Comparison of ENCODE assay signal across 1 mouse cellular context in the genomic region with DNA sequence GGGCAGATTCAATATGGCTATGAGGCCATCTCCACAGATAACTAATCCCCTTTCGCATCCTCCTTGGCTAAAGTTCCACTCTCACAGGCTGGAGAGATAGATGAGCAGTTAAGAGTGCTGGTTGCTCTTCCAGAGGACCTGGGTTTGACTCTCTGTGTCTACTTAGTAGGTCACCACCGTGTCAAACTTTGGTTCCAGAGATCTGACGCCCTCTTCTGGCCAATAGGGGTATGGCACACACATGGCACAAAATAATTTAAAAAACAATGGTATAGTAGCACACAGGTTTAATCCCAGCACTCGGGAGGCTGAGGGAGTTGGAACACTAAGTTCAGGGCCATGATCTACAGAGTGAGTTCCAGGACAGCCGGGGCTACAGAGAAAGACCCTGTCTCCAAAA.
TF ChIP-seq lines count a peak whose summit lies in the region.

No protein-coding gene starts in this region.

TF ChIP-seq in MEL, 35 proteins besides CTCF, POLR2A, EP300 and RAD21:
- no peak for TF ChIP-seq TAL1 (IDR thresholded peaks at IDR 0.05; ENCODE audit: low read length)
- peak; percentile 45; the same call in 1 of the 2 replicates for TF ChIP-seq SMC3 (IDR thresholded peaks at IDR 0.05; ENCODE audit: low read depth, low read length)
- TF ChIP-seq ZKSCAN1 (IDR thresholded peaks at IDR 0.05; ENCODE audit: low read depth, low read length), result 0 out of 2 replicates have a peak, but pooled peaks have one; percentile 44
